Mouse (Mus musculus) stomach, postnatal 0 days (tissue): ENCODE results near the gene Tex33. TPM values are rescaled to one million over a fixed set of nuclear protein-coding genes. Genes with fewer than 3 reads are reported as not detected.
A peak's percentile ranks its signal among the peaks of the same experiment; 100 is the strongest.

ENCODE experiments used
- ATAC-seq: fragments of 200-750 bp; cut with Nextera tagmentation; 2 replicates; pipeline ENCODE4 v1.8.0; 2017; ENCODE audit not compliant: low FRiP score, low TSS enrichment
- DNase-seq: peaks from one replicate; pipeline ENCODE4 v3.0.0-alpha.2; 2016; ENCODE audit warnings: low spot score
- H3K27ac ChIP-seq: fragments of 300-500 bp; sonication (generic); replicated peaks from 2 replicates; pipeline ENCODE4 v1.5.1; 2014; ENCODE audit warnings: mild to moderate bottlenecking, control low read depth
- H3K27me3 ChIP-seq: fragments of 300-500 bp; sonication (generic); 2 replicates; pipeline ENCODE4 v1.6.1; 2014; ENCODE audit warnings: low read length; ENCODE audit not compliant: control insufficient read depth, insufficient read depth
- H3K36me3 ChIP-seq: fragments of 300-500 bp; sonication (generic); 2 replicates; pipeline ENCODE4 v1.6.1; 2014; ENCODE audit warnings: low read length, mixed read lengths; ENCODE audit not compliant: control insufficient read depth, insufficient read depth
- H3K4me1 ChIP-seq: fragments of 300-500 bp; sonication (generic); replicated peaks from 2 replicates; pipeline ENCODE4 v1.6.1; 2014; ENCODE audit warnings: antibody characterized with exemption; ENCODE audit not compliant: control insufficient read depth, insufficient read depth
- H3K4me2 ChIP-seq: fragments of 300-500 bp; sonication (generic); replicated peaks from 2 replicates; pipeline ENCODE4 v1.6.1; 2014; ENCODE audit warnings: low read depth, mild to moderate bottlenecking, control low read depth, moderate library complexity
- H3K4me3 ChIP-seq: fragments of 300-500 bp; sonication (generic); 2 replicates; pipeline ENCODE4 v1.5.1; 2014; ENCODE audit warnings: low read depth, low read length, control low read depth
- H3K9ac ChIP-seq: fragments of 300-500 bp; sonication (generic); 2 replicates; pipeline ENCODE4 v1.6.1; 2014; ENCODE audit warnings: mild to moderate bottlenecking, low read length, control low read depth, mixed read lengths
- H3K9me3 ChIP-seq: fragments of 300-500 bp; sonication (generic); 2 replicates; pipeline ENCODE4 v1.6.1; 2016; ENCODE audit warnings: low read length; ENCODE audit not compliant: control insufficient read depth
- CTCF ChIP-seq: IDR thresholded peaks from 2 replicates; pipeline ENCODE4 v1.5.1; 2016; ENCODE audit warnings: antibody characterized with exemption, low read depth, mild to moderate bottlenecking, moderate library complexity
- EP300 ChIP-seq: optimal IDR thresholded peaks from 2 replicates; pipeline ENCODE3; 2016; ENCODE audit warnings: antibody characterized with exemption
- WGBS: fragments of 180-500 bp; shearing (Covaris S2); extraction: QIAGEN DNeasy Blood & Tissue Kit; methylation state at CpG from one replicate; pipeline ENCODE4 v1.1.7; 2014; 5-methylcytosine and 5-hydroxymethylcytosine counted together
- polyA plus RNA-seq: library from polyadenylated mRNA; unstranded; fragments of >200 nt; fragmentation: Nextera tagmentation; extraction: Ambion mirVana; gene quantifications from 2 replicates; pipeline ENCODE4 v1.2.1, GENCODE M21; 2015

The Tex33 gene
- polyA plus RNA-seq, 1 experiment from 2014 or later = not detected

GRCm38 (mm10) chr15:78385564-78385963, 10.1 kb downstream of the Tex33 start:
- DNase-seq (no peak), ATAC-seq (no peak)
- Histone ChIP-seq H3K9me3 (no peaks in the 10 kb centered on the region), H3K36me3 (no peaks in the 10 kb centered on the region), H3K27ac (no peak overlapping the region), H3K9ac (no peak overlapping the region), H3K4me2 (no peak overlapping the region), H3K27me3 (no peaks in the 10 kb centered on the region), H3K4me1 (no peaks in the 10 kb centered on the region), H3K4me3 (no peak overlapping the region)
- TF ChIP-seq CTCF = no peak
- TF ChIP-seq EP300 = no peak
- 87% methylated on average over 1 of the region's 1 CpGs for WGBS

DNA sequence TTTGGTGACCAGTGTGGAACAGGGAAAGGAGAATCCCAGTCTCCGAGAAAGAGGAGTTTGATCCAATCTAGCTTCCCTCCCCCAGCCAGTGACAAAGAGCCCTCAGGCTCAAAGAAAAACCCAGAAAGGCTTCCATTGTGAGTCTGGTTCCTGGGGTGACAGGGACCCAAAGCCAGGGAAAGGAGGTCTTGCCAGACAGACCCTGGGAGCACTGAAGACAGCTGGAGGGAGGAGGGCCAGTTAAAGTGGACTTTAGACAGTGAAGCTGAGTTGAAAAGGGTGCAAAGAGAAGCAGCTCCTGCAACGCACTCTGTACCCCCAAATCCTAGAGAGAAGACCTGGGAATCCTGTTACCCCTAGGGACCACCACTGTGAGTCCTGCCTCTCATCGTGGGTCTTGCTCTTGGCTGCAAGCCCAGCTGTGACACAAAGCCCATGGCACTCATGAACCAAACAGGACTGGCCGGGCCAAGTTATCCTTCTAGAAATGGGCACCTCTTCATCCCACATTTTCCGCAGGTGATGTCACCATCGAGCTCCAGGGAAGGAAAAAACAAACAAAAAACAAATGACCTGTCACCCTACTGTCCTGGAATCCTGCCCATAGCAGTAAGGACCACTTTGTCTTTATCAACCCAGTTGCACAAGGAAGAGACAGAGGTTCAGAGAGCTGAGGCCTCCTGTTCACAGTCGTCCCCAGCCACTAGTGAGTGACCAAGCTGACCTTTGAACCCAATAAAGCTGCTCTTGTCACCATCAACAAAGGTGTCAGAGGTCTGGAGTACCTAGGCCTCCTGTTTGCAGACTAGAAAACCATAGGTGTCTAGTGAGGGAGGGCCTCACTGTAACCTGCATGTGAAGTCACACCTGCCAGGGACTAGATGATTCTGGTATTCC, 11.2 kb downstream of the Tex33 start:
- no peak overlapping the region for H3K4me3 ChIP-seq
- DNase-seq (no peak), ATAC-seq (peak; percentile 13; the same call in 1 of the 2 replicates)
- no peak for TF ChIP-seq EP300
- TF ChIP-seq CTCF = no peak
- no peaks in the 10 kb centered on the region for H3K27me3 ChIP-seq
- no peaks in the 10 kb centered on the region for H3K4me1 ChIP-seq
- H3K9me3 ChIP-seq = no peaks in the 10 kb centered on the region
- H3K27ac ChIP-seq = peak overlapping the region; percentile 40; the same call in 1 of the 2 replicates
- 59% methylated on average over 7 of the region's 7 CpGs for WGBS
- no peak overlapping the region for H3K9ac ChIP-seq
- no peak overlapping the region for H3K4me2 ChIP-seq
- no peaks in the 10 kb centered on the region for H3K36me3 ChIP-seq

DNA sequence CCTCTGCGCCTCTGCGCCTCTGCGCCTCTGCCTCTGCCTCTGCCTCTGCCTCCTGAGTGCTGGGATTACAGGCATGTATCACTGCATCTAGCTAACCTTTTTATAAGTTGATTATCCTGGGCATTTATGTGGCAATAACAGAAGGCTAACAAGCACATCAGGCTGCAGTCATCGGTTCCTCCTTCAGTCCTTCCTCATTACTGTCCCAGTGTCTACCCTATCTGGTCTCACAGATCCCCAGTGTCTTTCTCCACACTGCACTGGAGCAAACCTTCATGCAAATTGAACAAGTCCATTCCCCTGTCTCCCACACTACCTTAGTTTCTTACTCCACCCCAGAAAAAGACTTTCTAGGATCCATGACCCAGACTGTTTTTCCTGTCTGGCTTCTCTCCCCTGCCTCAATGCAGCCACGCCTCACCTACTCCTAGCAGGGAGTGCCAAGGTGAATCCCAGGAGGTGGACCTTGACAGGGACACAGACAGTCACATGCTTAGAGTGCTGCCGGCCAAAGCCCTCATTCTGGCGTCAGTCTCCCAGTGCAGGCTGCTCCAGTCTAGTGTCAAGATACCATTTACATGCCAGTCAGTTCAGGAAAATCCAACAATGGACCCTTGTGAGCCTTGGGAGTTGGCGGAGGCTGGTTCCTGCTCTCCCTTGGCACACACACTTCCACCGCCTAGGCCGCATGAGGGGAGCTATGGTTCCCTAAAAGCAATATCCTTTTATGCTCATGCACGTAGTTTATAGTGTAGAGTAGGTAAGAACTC, 12.1 kb downstream of the Tex33 start:
- peak overlapping the region; percentile 40; the same call in 1 of the 2 replicates for H3K27ac ChIP-seq
- no peak overlapping the region for H3K4me3 ChIP-seq
- TF ChIP-seq CTCF = no peak
- no peak for TF ChIP-seq EP300
- no peak overlapping the region for H3K4me2 ChIP-seq
- ATAC-seq (peak; percentile 46; the same call in 1 of the 2 replicates), DNase-seq (peak; percentile 35)
- no peaks in the 10 kb centered on the region for H3K9me3 ChIP-seq
- WGBS = 73% methylated on average over 11 of the region's 11 CpGs
- no peak overlapping the region for H3K9ac ChIP-seq
- no peaks in the 10 kb centered on the region for H3K27me3 ChIP-seq
- H3K36me3 ChIP-seq = no peaks in the 10 kb centered on the region
- no peaks in the 10 kb centered on the region for H3K4me1 ChIP-seq

DNA sequence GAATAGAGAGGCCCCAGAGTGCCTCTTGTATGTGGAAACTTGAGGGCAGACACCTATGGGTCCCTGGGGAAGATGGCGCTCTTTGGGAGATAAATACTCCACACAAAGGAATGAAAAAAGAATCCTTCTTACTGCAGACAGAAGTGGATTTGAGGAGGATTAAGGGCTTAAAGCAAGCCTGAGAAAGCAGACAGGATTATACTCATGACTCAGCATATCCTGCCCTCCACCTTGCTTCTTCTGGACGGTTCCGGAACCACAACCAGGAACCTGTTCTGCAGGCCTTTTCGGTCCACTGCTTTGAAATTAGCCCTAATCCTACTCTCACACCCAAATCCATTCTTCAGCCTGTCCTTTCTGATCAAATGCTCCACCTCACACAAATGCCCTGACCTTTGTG, 13.6 kb downstream of the Tex33 start:
- TF ChIP-seq EP300 = peak; percentile 60
- TF ChIP-seq CTCF = no peak
- no peak; the same call in 1 of the 2 replicates for ATAC-seq

GRCm38 (mm10) chr15:78380741-78381140, 15.0 kb downstream of the Tex33 start:
- 54% methylated on average over 4 of the region's 4 CpGs for WGBS
- Histone ChIP-seq H3K9ac (no peak overlapping the region), H3K9me3 (no peaks in the 10 kb centered on the region), H3K4me3 (no peak overlapping the region), H3K4me1 (no peaks in the 10 kb centered on the region), H3K27ac (no peak overlapping the region), H3K36me3 (no peaks in the 10 kb centered on the region), H3K27me3 (no peaks in the 10 kb centered on the region), H3K4me2 (no peak overlapping the region)
- ATAC-seq (no peak), DNase-seq (no peak)
- TF ChIP-seq CTCF (no peak), EP300 (no peak)

More for the DNA sequence above, 13.6 kb downstream of the Tex33 start:
- H3K27ac ChIP-seq = no peak overlapping the region
- no peaks in the 10 kb centered on the region for H3K9me3 ChIP-seq
- WGBS = 53% methylated on average over 4 of the region's 4 CpGs
- no peaks in the 10 kb centered on the region for H3K36me3 ChIP-seq
- H3K27me3 ChIP-seq = no peaks in the 10 kb centered on the region
- DNase-seq = no peak
- no peak overlapping the region for H3K9ac ChIP-seq
- no peak overlapping the region for H3K4me3 ChIP-seq
- no peaks in the 10 kb centered on the region for H3K4me1 ChIP-seq
- no peak overlapping the region for H3K4me2 ChIP-seq

DNA sequence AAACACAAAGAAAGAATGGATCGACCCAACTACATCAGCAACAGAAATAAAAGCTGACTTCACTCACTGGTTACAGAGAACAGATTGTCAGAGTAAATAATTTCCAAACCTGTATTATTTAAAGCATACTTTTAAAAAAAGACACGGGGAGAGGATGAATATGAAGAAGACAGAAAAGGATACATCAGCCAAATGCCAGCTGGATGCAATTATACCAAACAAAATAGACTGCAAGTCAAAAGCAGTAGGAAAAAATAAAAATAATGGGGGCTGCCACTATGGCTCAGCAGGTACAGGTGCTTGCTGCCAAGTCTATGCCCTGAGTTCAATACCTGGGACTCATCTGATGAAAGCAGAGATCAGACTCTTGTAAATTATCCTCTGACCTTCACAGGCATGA, 15.5 kb downstream of the Tex33 start:
- ATAC-seq (no peak), DNase-seq (no peak)

More for the DNA sequence above, 15.5 kb downstream of the Tex33 start:
- H3K4me3 ChIP-seq = no peak overlapping the region
- H3K4me2 ChIP-seq = no peak overlapping the region
- no peak overlapping the region for H3K27ac ChIP-seq
- no peaks in the 10 kb centered on the region for H3K4me1 ChIP-seq
- no peak for TF ChIP-seq EP300
- TF ChIP-seq CTCF = no peak
- 76% methylated on average over 2 of the region's 2 CpGs for WGBS
- H3K9ac ChIP-seq = no peak overlapping the region
- no peaks in the 10 kb centered on the region for H3K27me3 ChIP-seq
- H3K9me3 ChIP-seq = no peaks in the 10 kb centered on the region
- H3K36me3 ChIP-seq = no peaks in the 10 kb centered on the region
